Mouse (Mus musculus): ENCODE results near the gene Ccr7.

Ccr7 gene

GRCm38 (mm10) chr11:99153767-99154753 is 817 bp downstream of the Ccr7 start:
- DNase-seq (ENCODE audit: low read depth in 1 of 2, low spot score in 2 of 2) = no peak

- no peak for DNase-seq (ENCODE audit: low read depth in 1 of 2, low spot score in 2 of 2)
Observed at GRCm38 (mm10) chr11:99152323-99153144, 2.3 kb downstream of the Ccr7 start.

- DNase-seq (ENCODE audit: low read depth in 1 of 2, low spot score in 2 of 2) = no peak
Observed at GRCm38 (mm10) chr11:99151333-99151930, 3.4 kb downstream of the Ccr7 start.

DNA sequence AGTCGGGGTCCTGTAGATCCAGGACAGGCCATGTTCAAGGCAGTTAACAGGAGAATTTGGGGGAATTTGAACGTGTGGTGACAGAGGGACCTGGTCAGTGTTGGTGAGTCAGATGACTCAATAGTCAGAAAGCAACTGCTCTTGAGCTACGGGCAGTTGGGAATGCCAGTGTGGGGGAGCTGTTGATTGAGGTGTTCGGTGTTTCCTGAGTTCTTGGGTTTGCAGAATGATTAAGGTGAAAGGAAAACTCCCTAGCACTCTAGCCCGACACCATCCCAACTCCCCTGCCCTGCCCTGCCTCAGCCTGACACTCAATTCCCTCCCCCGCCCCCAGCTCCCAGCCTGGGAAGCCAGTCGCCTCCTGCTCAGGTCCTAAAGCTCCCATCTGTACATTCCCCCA is 4.0 kb downstream of the Ccr7 start:
- DNase-seq (ENCODE audit: low read depth in 1 of 2, low spot score in 2 of 2) = no peak

GRCm38 (mm10) chr11:99149898-99150757 is 4.7 kb downstream of the Ccr7 start:
- DNase-seq (ENCODE audit: low read depth in 1 of 2, low spot score in 2 of 2) = peak in 1 of 2 experiments; percentile 64

DNA sequence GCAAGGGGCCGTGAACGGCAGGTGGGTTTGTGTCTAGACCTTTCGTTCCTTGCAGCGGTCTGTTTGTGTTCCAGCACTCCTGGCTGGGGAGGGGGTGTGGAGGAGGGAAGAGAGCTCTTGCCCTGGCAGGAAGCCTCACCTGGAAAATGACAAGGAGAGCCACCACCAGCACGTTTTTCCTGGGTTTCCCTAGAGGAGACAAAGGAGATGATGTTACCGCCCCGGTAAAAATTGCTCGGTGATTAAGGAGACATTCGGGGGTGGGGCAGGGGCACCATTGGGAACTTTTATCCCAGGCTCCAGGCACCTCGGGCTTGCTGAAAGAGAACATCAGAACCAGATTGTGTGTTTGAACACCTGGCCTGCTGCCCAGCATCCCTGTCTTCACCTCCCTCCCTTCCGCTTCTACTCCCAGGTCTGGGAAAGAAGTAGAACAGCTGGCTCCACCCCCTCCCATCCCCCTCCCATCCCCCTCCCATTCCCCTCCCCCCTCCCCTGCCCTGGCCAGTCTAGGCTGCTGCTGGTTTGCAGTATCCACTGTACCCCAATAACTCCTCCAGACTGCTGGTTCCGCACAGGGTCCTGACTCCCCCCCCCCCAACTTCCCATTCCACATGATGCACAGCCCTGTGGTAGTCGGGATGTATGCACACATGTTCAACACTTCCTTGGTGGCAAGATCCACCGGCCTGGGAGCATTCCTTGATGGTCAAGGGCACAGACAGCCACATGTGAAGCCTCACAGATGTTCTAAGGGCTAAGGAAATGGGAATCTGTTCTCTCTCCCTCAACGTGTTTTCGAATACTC is 5.8 kb downstream of the Ccr7 start:
- DNase-seq (ENCODE audit: low read depth in 1 of 2, low spot score in 2 of 2) = no peak

- DNase-seq (ENCODE audit: low read depth in 1 of 2, low spot score in 2 of 2) = no peak
Observed at GRCm38 (mm10) chr11:99148400-99148799, 6.5 kb downstream of the Ccr7 start.

DNA sequence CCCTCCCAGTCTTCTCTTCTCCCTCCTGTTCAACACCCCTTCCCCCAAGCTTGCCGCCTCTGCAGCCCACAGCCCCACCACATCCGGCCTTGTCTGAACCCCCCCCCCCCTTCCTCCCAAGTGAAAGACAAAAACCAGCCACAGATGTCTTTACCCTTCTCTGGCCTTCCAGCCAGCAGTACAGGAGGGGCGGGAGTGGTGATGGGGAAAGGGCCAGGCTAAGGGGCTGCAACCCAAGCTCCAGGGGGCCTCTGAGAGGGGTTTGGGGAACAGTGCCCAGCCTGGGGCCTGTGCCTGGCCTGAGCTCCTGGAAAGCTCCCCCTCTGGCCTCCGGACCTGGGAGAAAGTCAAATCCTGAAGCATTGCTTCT is 7.0 kb downstream of the Ccr7 start:
- DNase-seq (ENCODE audit: low read depth in 1 of 2, low spot score in 2 of 2) = no peak

DNA sequence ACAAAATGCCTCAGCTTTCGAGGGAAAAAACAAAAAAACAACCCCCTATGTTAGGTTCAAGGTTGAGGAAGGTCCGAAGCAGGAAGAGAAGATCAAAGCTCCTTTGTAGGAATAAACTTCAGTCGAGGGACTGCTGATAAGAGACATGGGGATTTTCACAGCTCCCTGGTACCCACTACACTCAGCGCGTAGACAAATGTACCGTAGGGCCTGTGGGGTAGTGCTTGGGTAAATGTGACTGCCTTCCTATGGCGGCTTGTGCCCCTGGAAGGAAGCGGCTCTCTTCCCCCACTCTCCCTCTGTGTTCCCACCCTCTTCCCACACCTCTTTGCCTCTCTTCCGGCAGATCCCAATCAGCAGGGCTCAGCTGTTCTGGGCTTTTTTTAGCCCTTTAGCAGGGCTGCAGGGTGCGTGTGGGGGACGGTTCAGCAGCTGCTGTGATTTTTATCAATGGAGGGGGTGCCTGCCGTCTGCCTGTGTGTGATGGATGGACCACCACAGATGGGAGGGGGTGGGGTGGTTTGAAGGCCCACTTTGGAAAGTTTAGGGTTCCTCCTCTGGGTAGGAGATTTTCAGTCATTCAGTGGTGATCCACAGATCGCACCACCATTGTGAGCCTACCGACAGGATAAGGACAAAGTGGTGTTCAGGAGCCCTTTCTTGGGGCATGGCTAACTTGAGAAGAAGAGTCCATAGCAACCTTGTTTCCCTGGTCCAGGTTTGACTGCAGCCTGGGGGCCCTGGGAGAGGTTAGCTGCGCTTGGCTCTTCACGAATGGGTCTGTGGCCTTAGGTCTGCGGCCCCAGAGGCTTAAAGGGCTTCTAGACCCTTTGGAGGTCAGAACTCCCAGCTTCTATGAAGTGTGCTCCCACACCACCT is 7.6 kb downstream of the Ccr7 start:
- DNase-seq (ENCODE audit: low read depth in 1 of 2, low spot score in 2 of 2) = no peak

DNA sequence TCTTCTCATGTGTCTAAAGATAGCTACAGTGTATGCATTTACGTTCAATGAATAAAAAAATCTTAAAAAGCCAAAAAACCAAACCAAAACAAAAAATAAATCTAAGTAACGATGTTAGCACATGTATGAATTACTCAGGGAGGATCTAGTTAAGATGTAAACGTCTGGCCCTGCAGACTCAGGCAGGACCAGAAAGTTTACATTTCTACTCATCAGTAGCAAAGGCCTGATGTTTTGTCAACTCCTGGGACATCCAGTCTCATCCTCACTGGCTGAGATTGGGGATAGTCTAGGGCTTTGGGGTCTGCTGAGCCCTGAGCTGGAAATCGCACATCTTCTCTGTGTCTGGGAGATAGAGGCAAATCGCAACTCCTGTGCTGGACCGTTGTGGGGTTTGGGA is 8.3 kb downstream of the Ccr7 start:
- DNase-seq (ENCODE audit: low read depth in 1 of 2, low spot score in 2 of 2) = no peak

- DNase-seq (ENCODE audit: low read depth in 1 of 2, low spot score in 2 of 2) = no peak
Observed at GRCm38 (mm10) chr11:99145765-99146164, 9.1 kb downstream of the Ccr7 start.

- no peak for DNase-seq (ENCODE audit: low read depth in 1 of 2, low spot score in 2 of 2)
Observed at GRCm38 (mm10) chr11:99144940-99145339, 9.9 kb downstream of the Ccr7 start.

DNA sequence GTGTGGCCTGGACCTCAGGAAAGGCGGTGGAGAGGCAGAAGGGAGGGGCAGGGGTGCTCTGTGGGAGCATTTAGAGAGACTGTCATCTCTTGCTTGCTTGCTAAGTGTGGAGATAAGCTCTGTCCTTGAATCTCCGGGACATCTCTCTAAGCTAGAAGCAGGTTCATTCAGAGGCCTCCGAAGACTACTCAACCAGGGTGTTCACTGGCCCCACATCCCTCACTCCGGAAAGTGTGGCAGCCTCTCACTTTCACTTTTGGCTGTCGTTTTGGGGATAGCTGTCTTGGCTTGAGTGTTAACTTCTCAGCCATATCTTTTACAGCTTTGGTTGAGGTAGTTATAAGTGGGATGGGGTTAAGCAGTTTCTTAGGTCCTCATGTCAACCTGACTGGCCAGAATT is 10.4 kb downstream of the Ccr7 start:
- DNase-seq (ENCODE audit: low read depth in 1 of 2, low spot score in 2 of 2) = no peak

DNA sequence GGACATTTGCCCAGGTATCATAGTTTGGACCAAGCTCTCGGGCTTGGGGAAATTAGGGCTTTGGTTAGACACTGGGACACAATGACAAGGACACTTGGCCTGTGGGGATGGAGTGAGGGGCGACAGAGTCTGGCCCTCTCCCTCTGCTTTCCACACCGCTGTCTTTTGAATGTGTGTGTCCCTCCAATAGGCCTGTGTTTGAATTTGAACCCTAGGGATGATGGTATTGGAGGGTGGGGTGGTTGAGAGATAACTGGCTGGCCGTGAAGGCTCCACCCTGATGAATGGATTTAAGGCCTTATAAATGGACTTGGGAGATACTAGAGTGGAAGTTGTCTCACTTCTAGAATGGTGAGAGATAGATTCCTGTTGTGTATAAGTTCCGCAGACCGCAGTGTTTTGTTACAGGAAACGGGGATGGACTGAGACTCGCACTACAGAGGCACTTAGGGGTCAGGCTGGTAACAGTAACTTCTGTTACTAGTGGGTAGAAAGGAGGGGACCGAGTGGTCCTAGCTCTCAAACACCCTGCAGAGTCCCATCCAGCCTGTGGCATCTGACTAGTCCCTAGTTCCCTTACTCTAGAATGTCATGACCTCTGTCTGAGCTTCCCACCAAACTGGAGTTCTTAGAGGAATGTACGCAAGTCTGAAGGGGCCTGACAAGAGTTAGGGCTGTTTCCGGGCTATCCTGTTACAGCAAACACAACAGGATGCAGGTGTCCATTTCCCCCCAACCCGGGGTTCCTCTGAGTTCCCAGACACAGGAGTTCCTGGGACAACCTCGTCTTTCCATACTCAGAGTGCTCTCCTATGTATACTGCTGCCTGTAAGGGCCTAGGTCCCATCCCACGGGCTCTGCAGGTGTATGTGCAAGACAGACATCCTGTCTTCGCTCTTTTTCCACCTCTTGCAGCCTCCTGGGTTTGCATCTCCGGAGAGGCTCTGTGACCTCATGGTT is 11.5 kb downstream of the Ccr7 start:
- no peak for DNase-seq (ENCODE audit: low read depth in 1 of 2, low spot score in 2 of 2)

DNA sequence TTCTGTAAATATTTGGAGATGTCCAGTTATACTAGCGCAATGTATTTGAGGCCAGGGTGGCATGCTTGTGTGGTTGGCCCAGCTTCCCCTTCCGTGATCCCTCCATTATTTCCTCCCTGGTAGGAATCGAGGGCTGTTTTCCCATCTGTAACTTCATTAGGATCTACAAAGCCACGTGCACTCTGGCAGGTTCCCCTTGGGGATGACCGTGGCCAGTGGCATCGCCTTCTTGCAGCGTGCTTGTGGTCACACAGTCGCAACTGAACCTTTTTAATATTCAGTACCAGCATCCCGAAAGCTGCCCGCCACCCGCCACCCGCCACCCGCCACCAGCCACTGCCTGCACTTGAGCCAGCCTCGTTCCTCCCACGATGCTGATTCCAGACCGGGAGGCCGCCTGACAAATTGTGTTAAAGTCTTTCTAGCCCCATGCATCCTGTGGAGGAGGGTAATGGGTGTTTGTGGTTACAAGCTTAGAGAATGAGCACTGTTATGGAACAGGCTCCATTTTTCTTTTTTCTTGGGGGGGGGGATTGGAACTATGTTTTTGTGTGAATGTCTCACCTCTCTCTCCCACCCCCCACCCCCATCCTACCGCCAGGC is 12.3 kb downstream of the Ccr7 start:
- no peak for DNase-seq (ENCODE audit: low read depth in 1 of 2, low spot score in 2 of 2)

GRCm38 (mm10) chr11:99142046-99142445 is 12.8 kb downstream of the Ccr7 start:
- DNase-seq (ENCODE audit: low read depth in 1 of 2, low spot score in 2 of 2) = no peak

- no peak for DNase-seq (ENCODE audit: low read depth in 1 of 2, low spot score in 2 of 2)
Observed at GRCm38 (mm10) chr11:99141600-99141999, 13.3 kb downstream of the Ccr7 start.

Data from monocyte, adult 2 months (primary cell).